Mouse (Mus musculus) Patski (cell line): ENCODE results near the gene R3hdm2. TPM values are rescaled to one million over a fixed set of nuclear protein-coding genes. Genes with fewer than 3 reads are reported as not detected.

Experiments
- ATAC-seq: fragments of 100-300 bp; one replicate; pipeline ENCODE4 v1.8.0; 2021
- CTCF ChIA-PET: fragments of 350-600 bp; sonication (Branson Sonifier 250); formaldehyde crosslinking; loops from one replicate; lab custom pipeline; 2022; ENCODE audit warnings: inconsistent platforms; lab: Charles Lee
- POLR2A ChIA-PET: fragments of 350-600 bp; sonication (Branson Sonifier 250); formaldehyde crosslinking; loops from one replicate; lab custom pipeline; 2022; ENCODE audit warnings: antibody characterized with exemption, inconsistent platforms; lab: Charles Lee
- DNase-seq: peaks from one replicate; pipeline ENCODE4 v3.0.0-alpha.2; 2011; ENCODE audit warnings: low read depth, low spot score
- H3K27me3 ChIP-seq: fragments of 371-371 bp; one replicate; pipeline ENCODE4 v1.5.1; 2021
- CTCF ChIP-seq: fragments of 100-300 bp; IDR thresholded peaks from one replicate; pipeline ENCODE4 v1.5.1; 2021
- in situ Hi-C: fragments of 300-500 bp; cut with MboI; formaldehyde crosslinking; loops from 3 replicates; pipeline ENCODE4 v1.11.1; 2018; ENCODE audit warnings: low pct_unique_long_range_greater_than_20kb, mixed read lengths
- polyA plus RNA-seq: library from polyadenylated mRNA; unstranded; gene quantifications from one replicate; pipeline ENCODE4 v1.2.3, GENCODE M21; 2021

R3hdm2 gene
- polyA plus RNA-seq = 98.4 TPM

- DNase-seq (peak; percentile 31), ATAC-seq (peak; percentile 84)
- in situ Hi-C loops = no loop called here
- no peaks in the 10 kb centered on the region for H3K27me3 ChIP-seq
- CTCF ChIA-PET = interaction anchor here (1.2 kb wide), 1 partner anchor 41 kb away, joined by 3 read pairs; no protein-coding TSS in a partner anchor
- TF ChIP-seq CTCF = no peak
- POLR2A ChIA-PET = interaction anchor here (1.2 kb wide), 1 partner anchor 41 kb away, joined by 3 read pairs; no protein-coding TSS in a partner anchor
Observed at GRCm38 (mm10) chr10:127380251-127380691, at the start of gene R3hdm2. R3hdm2 (plus strand) TSS chr10:127380327.

GRCm38 (mm10) chr10:127332211-127332874, 47.8 kb upstream of the R3hdm2 start:
- no peak for TF ChIP-seq CTCF
- ATAC-seq (no peak), DNase-seq (no peak)
- in situ Hi-C loops = no loop called here
- CTCF ChIA-PET = no interaction called here
- H3K27me3 ChIP-seq = peaks cover 10% of the 10 kb centered on the region
- POLR2A ChIA-PET = no interaction called here

GRCm38 (mm10) chr10:127333152-127333551, 47.0 kb upstream of the R3hdm2 start:
- in situ Hi-C loops = no loop called here
- no peak for TF ChIP-seq CTCF
- POLR2A ChIA-PET = interaction anchor here (0.6 kb wide), 1 partner anchor 198 kb away, joined by 5 read pairs; no protein-coding TSS in a partner anchor
- H3K27me3 ChIP-seq = peaks cover 10% of the 10 kb centered on the region
- no peak for ATAC-seq
- CTCF ChIA-PET = no interaction called here
- no peak for DNase-seq

- ATAC-seq (no peak), DNase-seq (no peak)
- CTCF ChIA-PET = interaction anchor here (1.2 kb wide), 1 partner anchor 77 kb away, joined by 3 read pairs; no protein-coding TSS in a partner anchor
- POLR2A ChIA-PET = no interaction called here
- H3K27me3 ChIP-seq = peaks cover 5% of the 10 kb centered on the region
- no peak for TF ChIP-seq CTCF
- in situ Hi-C loops = no loop called here
Observed at GRCm38 (mm10) chr10:127335271-127335670, 44.9 kb upstream of the R3hdm2 start.

GRCm38 (mm10) chr10:127336952-127337351, 43.2 kb upstream of the R3hdm2 start:
- peaks cover 7% of the 10 kb centered on the region for H3K27me3 ChIP-seq
- in situ Hi-C loops = no loop called here
- CTCF ChIA-PET = no interaction called here
- DNase-seq (no peak), ATAC-seq (no peak)
- POLR2A ChIA-PET = no interaction called here
- no peak for TF ChIP-seq CTCF

- CTCF ChIA-PET = interaction anchor here (1.1 to 2.3 kb wide), 5 partner anchors 8 to 175 kb away, joined by 3 to 17 read pairs (median 4); partner anchors contain the start of gene Arhgap9
- TF ChIP-seq CTCF = no peak
- ATAC-seq (no peak), DNase-seq (no peak)
- POLR2A ChIA-PET = interaction anchor here (0.6 kb wide), 1 partner anchor 44 kb away, joined by 5 read pairs; no protein-coding TSS in a partner anchor
- in situ Hi-C loops = no loop called here
- peaks cover 7% of the 10 kb centered on the region for H3K27me3 ChIP-seq
Observed at GRCm38 (mm10) chr10:127337536-127338099, 42.5 kb upstream of the R3hdm2 start.

- in situ Hi-C loops = no loop called here
- H3K27me3 ChIP-seq = peaks cover 7% of the 10 kb centered on the region
- POLR2A ChIA-PET = interaction anchor here (0.9 kb wide), 1 partner anchor 41 kb away, joined by 3 read pairs; the partner anchor contains the start of gene R3hdm2
- ATAC-seq (peak; percentile 75), DNase-seq (peak; percentile 75)
- CTCF ChIA-PET = interaction anchor here (0.6 to 2.3 kb wide), 19 partner anchors 9 to 198 kb away, joined by 3 to 17 read pairs (median 3); partner anchors contain the start of genes Arhgap9, Mars and R3hdm2
- TF ChIP-seq CTCF = no peak
Observed at GRCm38 (mm10) chr10:127338930-127339682, 41.0 kb upstream of the R3hdm2 start.

GRCm38 (mm10) chr10:127339683-127340576, 40.2 kb upstream of the R3hdm2 start:
- no peak for TF ChIP-seq CTCF
- DNase-seq (no peak), ATAC-seq (no peak)
- ChIA-PET POLR2A (interaction anchor here (0.9 kb wide), 1 partner anchor 40 kb away, joined by 3 read pairs; the partner anchor contains the start of gene R3hdm2), CTCF (interaction anchor here (0.6 to 2.3 kb wide), 13 partner anchors 11 to 197 kb away, joined by 3 to 17 read pairs (median 4); partner anchors contain the start of genes Arhgap9, Mars and R3hdm2)
- in situ Hi-C loops = no loop called here
- H3K27me3 ChIP-seq = peaks cover 5% of the 10 kb centered on the region

- ChIA-PET CTCF (no interaction called here), POLR2A (no interaction called here)
- DNase-seq (no peak), ATAC-seq (no peak)
- H3K27me3 ChIP-seq = peaks cover 2% of the 10 kb centered on the region
- in situ Hi-C loops = no loop called here
- no peak for TF ChIP-seq CTCF
Observed at GRCm38 (mm10) chr10:127340577-127341359, 39.4 kb upstream of the R3hdm2 start.
